Mouse (Mus musculus) liver, adult 2 months (tissue): ENCODE results near the gene Flcn.

ENCODE experiments used
- CTCF ChIP-seq: fragments of 200-500 bp; IDR thresholded peaks from 2 replicates; pipeline ENCODE4 v1.5.1; 2011; ENCODE audit warnings: low read depth, low read length, control low read depth
- POLR2A ChIP-seq: fragments of 200-500 bp; IDR thresholded peaks from 2 replicates; pipeline ENCODE4 v1.6.1; 2011; ENCODE audit warnings: low read length, control low read depth; ENCODE audit not compliant: insufficient read depth; ENCODE audit errors: extremely low read depth

DNA sequence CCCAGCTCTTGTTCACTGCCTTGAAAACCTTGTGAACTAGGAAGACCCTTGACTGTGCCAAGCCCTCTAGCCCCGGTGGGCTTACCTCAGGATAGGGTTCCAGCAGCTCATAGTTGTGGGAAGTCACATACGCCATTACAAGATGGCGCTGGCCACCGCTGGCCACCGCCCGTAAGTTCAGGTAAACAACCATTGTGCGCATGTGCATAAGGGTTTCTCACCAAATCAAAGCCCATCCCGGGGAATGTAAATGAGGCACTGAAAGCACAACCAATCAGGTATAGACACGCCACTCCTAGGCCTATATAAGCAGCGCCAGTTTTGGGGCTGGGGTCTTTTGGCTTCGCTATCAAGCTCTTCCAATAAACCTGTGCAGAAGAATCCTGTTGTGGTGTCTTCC lies 36.5 kb upstream of the Flcn start:
- TF ChIP-seq CTCF (no peak), POLR2A (no peak)
